Mouse (Mus musculus) liver, embryonic 14.5 days (tissue): ENCODE measurements around the gene Mboat2.

Experiments
- CTCF ChIP-seq: IDR thresholded peaks from 2 replicates; pipeline ENCODE4 v1.5.1; 2016; ENCODE audit warnings: antibody characterized with exemption, low read depth, control low read depth
- EP300 ChIP-seq: IDR thresholded peaks from 2 replicates; pipeline ENCODE4 v1.6.1; 2016; ENCODE audit warnings: antibody characterized with exemption, low read depth

GRCm38 (mm10) chr12:24831153-24831963, 679 bp downstream of the Mboat2 start:
- TF ChIP-seq EP300 (no peak), CTCF (peak; percentile 28; the same call in 1 of the 2 replicates)
